8 mouse cellular contexts compared by ENCODE assay signal in genomic region chr4:86669241-86669753, GRCm38 (mm10). TPM values are rescaled to one million over a fixed set of nuclear protein-coding genes. Genes with fewer than 3 reads are reported as not detected.
DNase-seq lines count a peak whose midpoint lies in the region; ATAC-seq and TF ChIP-seq lines count a peak whose summit lies in the region.
"Not testable (repeated sequence)": the region's sequence is repeated elsewhere in the genome, so short reads cannot be mapped to it uniquely, and the experiment has no call there.

No protein-coding gene starts in this region.

- peak overlapping the region; percentile 59 for H3K4me3 ChIP-seq in hindbrain, embryonic 11.5 days (ENCODE audit: low read depth, low read length)
- H3K4me3 ChIP-seq in liver, postnatal 0 days (ENCODE audit: low read depth, low read length), result peak overlapping the region; percentile 91
- peak overlapping the region; percentile 54 for H3K4me3 ChIP-seq in midbrain, postnatal 0 days (ENCODE audit: low read depth, low read length)
- peak overlapping the region; percentile 59 for H3K4me3 ChIP-seq in stomach, embryonic 16.5 days (replicated peaks; ENCODE audit: low read length)

- not testable (repeated sequence) for TF ChIP-seq CTCF in liver, postnatal 0 days (IDR thresholded peaks at IDR 0.05; ENCODE audit: low read depth); midbrain, postnatal 0 days (IDR thresholded peaks at IDR 0.05)

- peak; percentile 48 for ATAC-seq in CD4-positive, CD25-positive, alpha-beta regulatory T cell, adult 4 months
- ATAC-seq in common myeloid progenitor, adult 5-6 weeks (replicated peaks; ENCODE audit: low read depth, poor library complexity, severe bottlenecking), result peak; percentile 82
- ATAC-seq in frontal cortex, adult (ENCODE audit: low TSS enrichment), result peak; percentile 48
- ATAC-seq in hindbrain, embryonic 11.5 days (ENCODE audit: low FRiP score), result peak; percentile 68
- peak; percentile 53 for ATAC-seq in liver, postnatal 0 days
- ATAC-seq in midbrain, postnatal 0 days (ENCODE audit: low FRiP score), result peak; percentile 55
- ATAC-seq in stomach, embryonic 16.5 days (ENCODE audit: insufficient read depth, low FRiP score), result peak; percentile 71

- H3K27ac ChIP-seq in hindbrain, embryonic 11.5 days (ENCODE audit: low read depth, low read length), result 0 out of 2 replicates have a peak overlapping the region, but pooled peaks have one; percentile 4
- peak overlapping the region; percentile 98 for H3K27ac ChIP-seq in liver, postnatal 0 days (ENCODE audit: low read depth)
- H3K27ac ChIP-seq in midbrain, postnatal 0 days (ENCODE audit: low read depth, low read length), result not testable (repeated sequence)
- H3K27ac ChIP-seq in stomach, embryonic 16.5 days (ENCODE audit: low read length), result peak overlapping the region; percentile 68

- not testable (repeated sequence) for H3K4me1 ChIP-seq in hindbrain, embryonic 11.5 days (replicated peaks; ENCODE audit: control insufficient read depth, insufficient read depth, low read length); midbrain, postnatal 0 days (ENCODE audit: insufficient read depth, low read length)
- peaks cover 72% of the 10 kb centered on the region for H3K4me1 ChIP-seq in liver, postnatal 0 days (ENCODE audit: insufficient read depth)
- peaks cover 26% of the 10 kb centered on the region for H3K4me1 ChIP-seq in stomach, embryonic 16.5 days (ENCODE audit: control insufficient read depth, insufficient read depth, low read length)

- peak overlapping the region; percentile 62 for H3K4me2 ChIP-seq in hindbrain, embryonic 11.5 days (replicated peaks; ENCODE audit: low read depth, low read length)
- H3K4me2 ChIP-seq in liver, postnatal 0 days (ENCODE audit: low read depth, low read length), result peak overlapping the region; percentile 81
- H3K4me2 ChIP-seq in midbrain, postnatal 0 days (ENCODE audit: low read depth, low read length, poor library complexity, severe bottlenecking), result peak overlapping the region; percentile 84
- H3K4me2 ChIP-seq in stomach, embryonic 16.5 days (ENCODE audit: low read depth, low read length), result peak overlapping the region; percentile 66

- DNase-seq in hindbrain, embryonic 11.5 days (ENCODE audit: low spot score), result peak; percentile 32
- peak; percentile 61 for DNase-seq in kidney, postnatal 10 days
- peak; percentile 29 for DNase-seq in liver, postnatal 0 days
- DNase-seq in midbrain, postnatal 0 days (ENCODE audit: low spot score), result not testable (repeated sequence)

- not testable (repeated sequence) for TF ChIP-seq EP300 in liver, postnatal 0 days (IDR thresholded peaks at IDR 0.05; ENCODE audit: low read depth)

- H3K9ac ChIP-seq in hindbrain, embryonic 11.5 days (ENCODE audit: low read depth, low read length), result peak overlapping the region; percentile 88
- peak overlapping the region; percentile 92 for H3K9ac ChIP-seq in liver, postnatal 0 days (replicated peaks)
- H3K9ac ChIP-seq in midbrain, postnatal 0 days (replicated peaks; ENCODE audit: low read length, poor library complexity, severe bottlenecking), result peak overlapping the region; percentile 62
- H3K9ac ChIP-seq in stomach, embryonic 16.5 days (ENCODE audit: low read length), result peak overlapping the region; percentile 77

- not testable (repeated sequence) for H3K9me3 ChIP-seq in hindbrain, embryonic 11.5 days (ENCODE audit: control insufficient read depth, low read length); liver, postnatal 0 days (ENCODE audit: low read length); midbrain, postnatal 0 days (ENCODE audit: low read length); stomach, embryonic 16.5 days (replicated peaks; ENCODE audit: control insufficient read depth, low read length)

- H3K27me3 ChIP-seq in hindbrain, embryonic 11.5 days (ENCODE audit: control insufficient read depth, insufficient read depth, low read length); liver, postnatal 0 days (ENCODE audit: insufficient read depth, low read length); midbrain, postnatal 0 days (ENCODE audit: insufficient read depth, low read length); stomach, embryonic 16.5 days (ENCODE audit: control insufficient read depth, insufficient read depth, low read length): not testable (repeated sequence)

- H3K36me3 ChIP-seq in hindbrain, embryonic 11.5 days (ENCODE audit: control insufficient read depth, insufficient read depth, low read length); midbrain, postnatal 0 days (ENCODE audit: insufficient read depth, low read length); stomach, embryonic 16.5 days (ENCODE audit: control insufficient read depth, insufficient read depth, low read length): not testable (repeated sequence)
- H3K36me3 ChIP-seq in liver, postnatal 0 days (replicated peaks; ENCODE audit: insufficient read depth, low read length), result peaks cover 29% of the 10 kb centered on the region

- WGBS in hindbrain, embryonic 11.5 days, result 27% methylated on average over 5 of the region's 6 CpGs
- 5% methylated on average over 5 of the region's 6 CpGs for WGBS in liver, postnatal 0 days (ENCODE audit: insufficient replicate concordance)
- WGBS in midbrain, postnatal 0 days, result 23% methylated on average over 4 of the region's 6 CpGs
- WGBS in stomach, embryonic 16.5 days, result 10% methylated on average over 5 of the region's 6 CpGs

RNA-seq across cellular contexts. Expression of gene Plin2, which starts 0.6 kb away (rescaled TPM):
- polyA plus RNA-seq in CD4-positive, CD25-positive, alpha-beta regulatory T cell, adult 4 months (2017; shearing (Covaris generic)), result 10 to 100 TPM; 29.0 to 29.7 TPM
- 55.0 and 80.2 TPM in 2 replicates for total RNA-seq in common myeloid progenitor, adult 5-6 weeks (2017)
- 78.4 and 80.7 TPM in 2 replicates for polyA plus RNA-seq in hindbrain, embryonic 11.5 days (2014; fragmentation: Nextera tagmentation; extraction: Ambion mirVana)
- 451 and 487 TPM in 2 replicates for polyA plus RNA-seq in liver, postnatal 0 days (2015; fragmentation: Nextera tagmentation; extraction: Ambion mirVana)
- total RNA-seq in midbrain, postnatal 0 days (2014; rRNA removed), result 28.8 and 29.7 TPM in 2 replicates
- polyA plus RNA-seq in midbrain, postnatal 0 days (2015; fragmentation: Nextera tagmentation; extraction: Ambion mirVana), result 26.4 and 28.9 TPM in 2 replicates
- polyA plus RNA-seq in stomach, embryonic 16.5 days (2015; fragmentation: Nextera tagmentation; extraction: Ambion mirVana), result 82.0 and 83.5 TPM in 2 replicates

RNA-seq across cellular contexts. Expression of gene Haus6, which starts 57.4 kb away (rescaled TPM):
- polyA plus RNA-seq in CD4-positive, CD25-positive, alpha-beta regulatory T cell, adult 4 months (2017; shearing (Covaris generic)), result 10 to 100 TPM; 13.0 to 19.2 TPM
- 35.6 and 39.3 TPM in 2 replicates for total RNA-seq in common myeloid progenitor, adult 5-6 weeks (2017)
- polyA plus RNA-seq in hindbrain, embryonic 11.5 days (2014; fragmentation: Nextera tagmentation; extraction: Ambion mirVana), result 27.4 and 28.5 TPM in 2 replicates
- 4.4 and 5.9 TPM in 2 replicates for polyA plus RNA-seq in liver, postnatal 0 days (2015; fragmentation: Nextera tagmentation; extraction: Ambion mirVana)
- total RNA-seq in midbrain, postnatal 0 days (2014; rRNA removed), result 3.7 and 15.0 TPM in 2 replicates
- polyA plus RNA-seq in midbrain, postnatal 0 days (2015; fragmentation: Nextera tagmentation; extraction: Ambion mirVana), result 3.2 and 4.2 TPM in 2 replicates
- 12.5 and 14.3 TPM in 2 replicates for polyA plus RNA-seq in stomach, embryonic 16.5 days (2015; fragmentation: Nextera tagmentation; extraction: Ambion mirVana)
